Mouse (Mus musculus) T-helper 2 cell (primary cell): ENCODE results near the gene Zfp526.

Experiments used
- in situ Hi-C: fragments of 300-600 bp; cut with MboI, MseI; formaldehyde crosslinking; loops from one replicate; pipeline ENCODE4 v1.15.1; 2025; ENCODE audit warnings: high pct_unique_total_duplicates

Gene Zfp526

GRCm38 (mm10) chr7:25238829-25239623, 17.8 kb downstream of the Zfp526 start:
- in situ Hi-C loops: no loop called here

- in situ Hi-C loops: no loop called here
Observed at GRCm38 (mm10) chr7:25240631-25241030, 19.4 kb downstream of the Zfp526 start.

- in situ Hi-C loops: no loop called here
Observed at GRCm38 (mm10) chr7:25241062-25241461, 19.8 kb downstream of the Zfp526 start.

- in situ Hi-C loops: no loop called here
Observed at GRCm38 (mm10) chr7:25243361-25243760, 22.1 kb downstream of the Zfp526 start.

GRCm38 (mm10) chr7:25244562-25245369, 23.5 kb downstream of the Zfp526 start:
- in situ Hi-C loops: no loop called here

- in situ Hi-C loops: no loop called here
Observed at GRCm38 (mm10) chr7:25246079-25246758, 25.0 kb downstream of the Zfp526 start.

GRCm38 (mm10) chr7:25246759-25247137, 25.5 kb downstream of the Zfp526 start:
- in situ Hi-C loops: no loop called here

- in situ Hi-C loops: no loop called here
Observed at GRCm38 (mm10) chr7:25247498-25247897, 26.3 kb downstream of the Zfp526 start.

GRCm38 (mm10) chr7:25248018-25248647, 26.9 kb downstream of the Zfp526 start:
- in situ Hi-C loops: no loop called here

GRCm38 (mm10) chr7:25248846-25249313, 27.7 kb downstream of the Zfp526 start:
- in situ Hi-C loops: no loop called here

- in situ Hi-C loops: no loop called here
Observed at GRCm38 (mm10) chr7:25249314-25250140, 28.3 kb downstream of the Zfp526 start.

GRCm38 (mm10) chr7:25250141-25250972, 29.1 kb downstream of the Zfp526 start, which contains the start of gene Erf:
Gene Erf, minus strand, starts transcription at chr7:25250761.
- in situ Hi-C loops: no loop called here

GRCm38 (mm10) chr7:25251071-25251791, 30.0 kb downstream of the Zfp526 start:
- in situ Hi-C loops: no loop called here

- in situ Hi-C loops: no loop called here
Observed at GRCm38 (mm10) chr7:25251822-25252221, 30.6 kb downstream of the Zfp526 start.

- in situ Hi-C loops: no loop called here
Observed at GRCm38 (mm10) chr7:25261896-25262295, 40.7 kb downstream of the Zfp526 start.

- in situ Hi-C loops: no loop called here
Observed at GRCm38 (mm10) chr7:25263968-25264870, 43.0 kb downstream of the Zfp526 start.

- in situ Hi-C loops: loop anchor here (5.0 kb wide), 1 partner anchor 43 kb away; the partner anchor contains the start of genes Dedd2 and Zfp526
Observed at GRCm38 (mm10) chr7:25265743-25266142, 44.5 kb downstream of the Zfp526 start.
